Mouse (Mus musculus) T-helper 17 cell (primary cell): ENCODE results near the gene Nagpa.

Experiments
- in situ Hi-C, 2 experiments: fragments of 300-600 bp; cut with MboI, MseI; formaldehyde crosslinking; loops; 1 replicate in 1 of 2; 2 replicates in 1 of 2; pipeline ENCODE4 v1.15.1; 2025; ENCODE audit warnings: high pct_unique_total_duplicates in 2 of 2

The Nagpa gene

DNA sequence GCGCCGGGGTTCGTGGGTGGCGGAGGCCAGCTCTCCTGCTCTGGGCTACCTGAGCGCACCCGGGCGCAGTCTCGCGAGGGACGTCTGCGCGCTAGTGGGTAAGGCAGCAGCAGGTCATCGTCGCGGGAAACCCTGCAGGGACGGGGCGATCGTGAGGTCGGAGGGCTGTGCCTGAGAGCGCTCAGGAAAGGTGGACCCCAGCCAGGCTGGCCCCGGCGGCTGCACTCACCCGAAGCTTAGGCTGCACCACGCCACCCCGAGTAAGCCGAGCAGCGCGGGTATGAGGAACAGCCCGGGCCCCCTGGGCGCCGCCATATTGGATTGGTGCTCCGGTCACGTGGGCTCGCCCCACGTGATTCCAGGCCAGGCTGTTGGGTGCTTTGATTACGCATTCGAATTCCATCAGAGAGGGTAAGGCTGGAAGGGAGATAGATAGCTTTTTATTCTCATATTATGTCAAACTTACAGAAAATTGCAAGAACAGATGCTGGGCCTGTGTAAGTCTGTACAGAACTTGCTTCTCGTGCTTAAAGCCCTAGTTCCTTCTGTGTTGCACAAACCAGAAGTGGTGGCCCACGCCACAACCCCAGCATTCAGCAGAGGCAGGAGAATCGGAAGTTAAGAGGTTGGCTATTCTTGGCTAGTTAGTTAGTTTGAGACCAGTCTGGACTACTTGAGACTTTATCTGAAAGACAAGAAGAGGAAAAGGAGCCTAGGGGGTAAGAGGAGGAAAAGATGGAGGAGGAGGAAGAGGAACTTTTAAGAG is at the start of gene Nagpa:
Nagpa (minus strand) TSS at position 345 of the 766 bp plus-strand sequence.
- in situ Hi-C loops = loop anchor here in 1 of 2 experiments (5.0 kb wide), 1 partner anchor 38 kb away; no protein-coding TSS in a partner anchor

DNA sequence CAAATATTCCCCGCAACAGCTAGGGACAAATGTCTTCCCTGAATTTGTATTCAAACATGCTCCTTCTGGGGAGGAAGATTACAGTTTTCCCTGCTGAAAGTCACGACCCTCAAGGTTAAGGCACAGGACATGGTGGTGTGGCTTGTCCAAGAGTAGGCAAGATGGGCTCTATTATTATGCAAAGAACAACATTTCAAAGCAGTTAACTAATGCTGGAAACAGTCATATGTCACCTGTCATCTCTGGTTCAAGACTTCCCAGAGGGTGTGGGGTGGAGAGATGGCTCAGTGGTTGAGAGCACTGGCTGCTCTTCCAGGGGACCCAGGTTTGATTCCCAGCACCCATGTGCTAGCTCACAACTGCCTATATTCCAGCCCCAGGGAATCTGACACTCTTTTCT is 48.4 kb upstream of the Nagpa start:
- in situ Hi-C loops = no loop called here

DNA sequence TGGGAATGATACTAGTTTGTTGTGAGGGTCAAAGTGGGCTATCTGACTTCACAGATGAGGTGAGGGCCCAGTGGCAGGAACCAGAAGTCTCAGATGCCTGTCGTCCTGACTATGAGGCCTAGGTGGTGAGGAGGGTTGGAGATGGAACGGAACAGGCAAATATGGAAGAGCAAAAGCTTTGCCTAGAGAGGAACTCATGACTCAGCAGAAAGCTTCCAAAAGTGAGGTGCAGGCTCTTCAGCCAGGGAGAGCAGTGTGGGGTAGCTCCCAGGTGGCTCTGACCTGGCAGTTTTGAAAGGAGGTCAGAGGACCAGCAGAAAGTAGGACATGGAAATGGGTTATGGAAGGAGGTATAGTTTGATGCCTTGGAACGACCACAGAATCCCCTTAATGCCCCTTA is 47.1 kb upstream of the Nagpa start:
- in situ Hi-C loops = no loop called here

DNA sequence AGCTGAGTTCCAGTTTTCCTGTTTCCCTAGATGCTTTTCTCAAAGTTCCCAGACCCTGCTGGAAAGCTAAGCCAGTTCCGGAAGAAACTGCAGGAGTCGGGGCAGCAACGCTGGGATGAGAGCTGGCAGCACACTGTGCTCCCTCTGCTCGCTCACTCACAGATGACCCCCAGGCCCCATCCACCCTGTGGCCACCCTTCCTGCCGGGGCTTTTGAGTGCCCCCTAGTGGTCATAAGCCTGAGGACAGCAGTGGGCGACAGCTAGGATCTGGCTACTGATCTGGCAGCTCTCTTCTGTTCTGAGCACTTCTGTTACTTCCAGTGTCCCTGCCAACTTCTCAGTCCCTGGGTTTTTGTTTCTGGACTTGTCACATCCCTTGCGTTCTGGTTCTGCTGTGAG is 40.6 kb upstream of the Nagpa start:
- in situ Hi-C loops = loop anchor here in 1 of 2 experiments (5.0 to 25.0 kb wide), 2 partner anchors 42 to 1507 kb away; partner anchors contain the start of genes Nagpa and Zfp263

DNA sequence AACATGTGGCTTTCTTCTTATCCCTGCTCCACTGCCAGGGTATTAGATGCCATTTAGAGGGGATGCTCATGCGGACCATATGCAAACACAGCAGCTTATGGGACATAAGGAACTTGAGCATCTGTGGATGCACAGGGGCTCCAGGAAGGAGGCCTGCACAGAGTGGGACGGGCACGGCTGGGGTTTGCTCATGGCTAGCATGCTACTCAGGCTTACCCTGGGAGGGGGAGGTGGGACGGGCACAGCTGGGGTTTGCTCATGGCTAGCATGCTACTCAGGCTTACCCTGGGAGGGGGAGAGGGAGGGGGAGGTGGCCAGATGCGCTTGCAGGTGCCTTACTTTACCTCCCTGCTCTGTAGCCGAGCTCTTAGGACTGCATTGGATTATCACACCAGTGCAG is 39.1 kb upstream of the Nagpa start:
- in situ Hi-C loops = loop anchor here in 1 of 2 experiments (5.0 to 25.0 kb wide), 2 partner anchors 41 to 1506 kb away; partner anchors contain the start of genes Nagpa and Zfp263

DNA sequence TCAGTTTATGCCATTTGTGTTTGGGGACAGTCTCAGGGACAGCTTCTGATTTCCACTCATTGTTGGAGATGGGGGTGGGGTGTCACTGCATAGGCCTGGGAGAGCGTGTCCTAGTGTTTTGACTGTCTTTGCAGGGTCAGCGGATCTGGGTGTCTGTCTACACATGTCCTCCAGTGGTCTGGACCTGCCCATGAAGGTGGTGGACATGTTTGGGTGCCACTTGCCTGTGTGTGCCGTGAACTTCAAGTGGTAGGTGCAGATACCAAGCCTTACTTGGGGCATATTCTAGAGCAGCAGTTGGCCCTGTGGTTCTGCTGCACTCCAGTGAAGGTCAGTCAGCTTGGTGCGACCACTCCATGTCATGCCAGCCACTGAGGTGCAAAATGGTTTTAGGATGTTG is 38.5 kb upstream of the Nagpa start:
- in situ Hi-C loops = loop anchor here in 1 of 2 experiments (5.0 to 25.0 kb wide), 2 partner anchors 40 to 1505 kb away; partner anchors contain the start of genes Nagpa and Zfp263

DNA sequence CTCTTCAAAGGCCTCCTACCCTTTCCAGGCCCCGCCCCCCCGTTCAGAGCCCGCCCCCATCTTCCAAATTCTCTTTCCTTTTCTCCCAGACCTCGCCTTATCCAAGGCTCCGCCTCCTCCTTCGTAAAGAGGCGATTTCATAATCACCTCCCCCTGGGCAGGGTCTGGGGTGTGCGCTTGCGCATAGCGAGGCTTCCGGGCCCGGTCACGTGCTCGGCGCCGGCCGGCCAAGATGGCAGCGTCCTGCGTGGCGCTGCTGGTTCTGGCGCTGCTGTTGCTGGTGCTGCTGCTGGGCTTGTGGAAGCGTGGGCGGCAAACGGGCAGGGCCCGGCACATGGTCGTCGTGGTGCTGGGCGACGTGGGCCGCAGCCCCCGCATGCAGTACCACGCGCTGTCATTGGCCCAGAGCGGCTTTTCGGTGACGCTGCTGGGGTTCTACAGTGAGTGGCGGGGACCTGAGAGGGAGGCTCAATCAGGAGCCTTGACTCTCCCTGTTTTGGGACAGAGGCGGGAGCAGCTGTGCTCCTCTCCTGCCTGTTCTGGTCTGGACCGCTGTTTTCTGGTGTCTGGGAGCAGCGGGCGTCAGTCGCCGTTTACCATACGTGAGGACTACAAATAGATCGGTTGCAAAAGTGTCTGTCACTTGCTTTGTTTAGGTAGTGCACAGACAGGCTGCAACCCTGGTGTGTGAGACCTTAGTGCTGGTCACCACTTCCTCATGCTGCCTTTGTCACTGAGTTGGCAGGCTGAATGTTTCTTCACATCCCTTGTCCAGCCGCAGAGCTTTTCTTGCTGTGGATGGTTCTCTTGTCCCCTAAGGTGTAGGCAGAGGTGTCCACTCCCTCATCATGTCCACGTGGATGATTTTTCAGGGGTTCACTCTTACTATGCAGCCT is 29.9 kb upstream of the Nagpa start, which contains the start of gene Alg1:
Alg1 (plus strand) TSS at position 204 of the 896 bp plus-strand sequence.
- in situ Hi-C loops = loop anchor here in 1 of 2 experiments (25.0 kb wide), 1 partner anchor 1496 kb away; the partner anchor contains the start of gene Zfp263

DNA sequence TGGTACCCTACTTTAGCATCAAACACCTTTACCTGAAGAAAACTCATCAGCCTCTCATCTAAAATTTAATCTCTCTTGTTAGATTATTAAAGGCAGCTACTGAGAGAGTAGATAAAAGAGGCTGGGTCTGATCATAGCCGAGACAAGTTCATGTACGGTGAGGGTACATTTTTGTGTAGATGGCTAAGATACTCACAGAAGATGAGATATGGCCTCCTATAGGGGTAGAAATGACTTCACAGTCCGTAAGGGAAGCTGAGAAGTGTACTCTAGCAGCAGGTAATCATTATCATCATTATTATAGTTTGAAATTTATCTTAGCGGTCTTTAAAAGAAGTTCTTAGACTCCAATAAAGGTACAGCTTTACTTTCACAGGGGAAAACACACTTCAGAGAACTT is 29.2 kb upstream of the Nagpa start:
- in situ Hi-C loops = loop anchor here in 1 of 2 experiments (25.0 kb wide), 1 partner anchor 1496 kb away; the partner anchor contains the start of gene Zfp263

DNA sequence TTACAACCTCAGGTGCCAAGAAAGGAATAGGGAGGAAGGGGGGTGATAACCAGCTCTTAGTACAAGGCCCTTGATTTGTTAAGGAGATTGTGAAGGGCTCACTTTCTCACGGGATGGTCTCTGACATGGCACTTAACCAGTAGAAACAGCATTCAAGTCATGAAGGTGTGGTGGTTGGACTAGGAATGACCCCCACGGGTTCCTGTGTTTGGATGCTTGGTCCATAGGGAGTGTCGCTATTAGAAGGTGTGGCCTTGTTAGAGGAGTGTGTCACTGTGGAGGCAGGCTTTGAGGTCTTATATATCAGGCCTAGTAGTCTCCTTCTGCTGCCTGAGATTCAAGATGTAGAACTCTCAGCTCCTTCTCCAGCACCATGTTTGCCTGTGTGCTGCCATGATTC is 24.3 kb upstream of the Nagpa start:
- in situ Hi-C loops = loop anchor here in 1 of 2 experiments (25.0 kb wide), 1 partner anchor 1491 kb away; the partner anchor contains the start of gene Zfp263

DNA sequence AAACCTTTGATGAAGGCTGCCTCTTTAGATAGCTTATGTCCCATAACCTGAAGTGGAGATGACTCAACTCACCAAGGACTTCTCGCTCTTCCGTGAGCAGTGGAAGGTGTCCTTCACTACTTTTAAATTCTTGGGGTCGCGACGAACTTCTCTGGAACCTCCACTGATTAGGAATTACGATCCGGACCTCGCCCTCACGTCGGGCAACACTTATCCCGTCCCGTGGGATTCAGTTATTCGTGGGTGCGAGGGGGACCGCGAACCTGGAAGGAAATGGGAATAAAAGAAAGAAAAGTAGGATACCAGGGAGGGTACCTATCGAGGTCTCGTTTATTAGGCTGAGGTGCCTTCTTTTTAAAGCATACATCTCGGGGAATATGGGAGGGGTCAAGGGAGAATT is 23.7 kb upstream of the Nagpa start:
- in situ Hi-C loops = loop anchor here in 1 of 2 experiments (25.0 kb wide), 1 partner anchor 1490 kb away; the partner anchor contains the start of gene Zfp263

DNA sequence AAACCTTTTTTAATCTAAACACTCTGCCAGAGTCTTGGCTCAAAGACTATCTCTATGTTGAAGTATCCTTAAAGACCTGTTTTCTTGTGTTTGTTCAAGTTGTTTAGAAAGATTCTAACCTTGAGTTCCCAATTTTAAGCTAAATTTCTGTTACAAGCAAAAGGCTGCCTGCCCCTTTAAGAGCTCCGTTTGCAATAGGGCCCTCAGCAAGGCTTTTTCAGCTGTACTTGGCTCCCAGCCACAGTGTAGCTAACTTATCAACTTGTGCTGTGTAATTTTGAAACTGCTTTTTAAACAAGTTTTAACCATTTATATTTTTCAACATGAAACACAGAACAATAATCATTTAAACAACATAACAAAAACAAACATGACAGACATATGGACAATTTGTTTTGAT is 22.7 kb upstream of the Nagpa start:
- in situ Hi-C loops = loop anchor here in 1 of 2 experiments (25.0 kb wide), 1 partner anchor 1489 kb away; the partner anchor contains the start of gene Zfp263

DNA sequence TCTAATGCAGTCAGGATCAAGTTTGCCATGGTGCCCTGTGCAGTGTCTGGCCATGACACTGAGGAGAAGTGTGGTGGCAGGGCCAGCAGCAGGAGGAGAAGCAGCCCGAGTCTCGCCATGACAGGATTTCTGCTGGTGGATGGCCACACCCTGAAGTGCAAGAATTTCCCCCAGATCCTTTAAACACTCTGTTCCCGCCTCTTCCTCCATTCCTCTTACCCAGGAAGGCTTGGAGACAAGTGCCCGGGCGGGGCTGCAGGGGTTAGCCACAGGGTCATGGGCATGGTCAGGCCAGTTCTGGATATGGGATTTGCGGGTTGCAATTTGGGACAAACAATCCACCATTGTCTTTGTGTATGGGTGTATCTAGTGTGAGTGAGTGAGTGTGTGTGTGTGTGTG is 18.3 kb upstream of the Nagpa start, which contains the start of gene AU021092:
AU021092 (minus strand) TSS at position 160 of the 400 bp plus-strand sequence.
- in situ Hi-C loops = no loop called here

DNA sequence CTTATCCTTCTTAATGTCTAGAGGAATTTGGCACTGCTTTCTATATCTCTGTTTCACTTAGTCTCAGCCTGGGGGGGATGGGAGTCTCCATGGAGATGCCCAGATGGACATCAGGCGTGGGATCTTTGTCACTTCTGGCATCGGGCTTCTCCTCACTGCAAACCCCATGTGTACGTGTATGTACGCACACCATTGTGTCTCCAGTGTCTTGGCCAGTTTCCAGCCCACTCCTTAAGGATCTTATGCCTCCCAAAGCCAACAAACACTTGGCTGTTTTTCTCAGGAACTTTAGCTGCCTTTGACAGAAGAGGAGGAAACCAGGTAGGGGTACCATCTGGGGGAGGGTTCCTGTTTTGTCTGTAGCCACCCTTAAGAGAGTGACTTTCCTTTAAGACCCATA is 17.6 kb upstream of the Nagpa start:
- in situ Hi-C loops = no loop called here

DNA sequence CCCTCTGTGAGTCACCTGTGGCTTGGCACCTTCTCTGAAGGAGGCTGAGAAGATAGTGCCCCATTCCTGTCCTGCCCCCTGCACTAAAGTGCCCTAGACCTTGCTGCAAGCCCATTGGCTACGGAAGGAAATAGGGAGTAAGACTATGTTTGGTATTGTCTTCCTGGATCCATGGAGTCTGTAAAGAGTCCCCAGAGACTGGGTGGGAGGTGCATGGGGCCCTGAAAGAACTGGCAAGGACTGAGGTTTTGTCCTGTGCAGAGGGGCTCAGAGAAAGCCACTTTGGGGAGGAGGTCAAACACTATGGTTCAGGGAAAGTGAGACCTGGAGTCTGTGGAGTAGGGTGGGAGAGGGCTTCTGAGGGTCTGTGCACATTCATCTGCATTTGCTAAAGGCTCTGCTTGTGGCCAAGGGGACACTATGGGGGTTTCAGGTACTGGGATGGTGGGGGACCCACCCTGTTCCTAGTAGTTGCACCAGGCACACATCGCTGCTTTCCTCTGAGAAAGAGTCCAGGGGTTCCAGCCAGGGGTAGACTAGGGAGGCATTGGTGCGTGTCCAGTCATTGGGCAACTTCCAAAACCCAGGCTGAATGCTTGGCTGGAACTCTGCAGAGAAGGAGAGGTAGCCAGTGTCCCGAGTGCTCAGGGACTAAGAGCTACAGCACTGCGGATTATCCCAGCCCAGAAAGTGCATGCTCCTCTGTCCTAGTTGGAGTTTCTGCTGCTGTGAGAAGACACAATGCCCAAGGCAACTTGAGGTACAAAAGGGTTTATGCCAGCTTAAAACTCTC is 13.7 kb upstream of the Nagpa start:
- in situ Hi-C loops = no loop called here

DNA sequence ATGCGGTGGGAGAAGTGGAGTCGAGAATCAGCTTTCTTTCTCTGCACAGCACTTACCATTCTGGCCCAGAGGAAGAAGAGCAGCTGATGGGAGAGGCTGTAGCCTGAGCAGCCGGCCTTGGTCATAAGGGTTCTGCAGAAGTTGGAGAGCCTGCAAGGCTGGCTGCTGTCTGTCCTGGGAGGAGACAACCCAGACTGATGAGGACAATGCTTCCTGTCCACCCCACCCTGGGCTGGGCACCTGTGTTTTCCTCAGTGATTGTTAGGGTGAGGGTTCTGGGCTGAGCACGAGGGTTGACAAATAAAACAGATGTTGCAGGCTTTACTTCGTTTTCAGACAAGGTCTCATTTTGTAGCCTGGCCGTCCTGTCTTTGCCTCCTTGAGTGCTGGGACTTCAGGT is 12.9 kb upstream of the Nagpa start:
- in situ Hi-C loops = no loop called here

DNA sequence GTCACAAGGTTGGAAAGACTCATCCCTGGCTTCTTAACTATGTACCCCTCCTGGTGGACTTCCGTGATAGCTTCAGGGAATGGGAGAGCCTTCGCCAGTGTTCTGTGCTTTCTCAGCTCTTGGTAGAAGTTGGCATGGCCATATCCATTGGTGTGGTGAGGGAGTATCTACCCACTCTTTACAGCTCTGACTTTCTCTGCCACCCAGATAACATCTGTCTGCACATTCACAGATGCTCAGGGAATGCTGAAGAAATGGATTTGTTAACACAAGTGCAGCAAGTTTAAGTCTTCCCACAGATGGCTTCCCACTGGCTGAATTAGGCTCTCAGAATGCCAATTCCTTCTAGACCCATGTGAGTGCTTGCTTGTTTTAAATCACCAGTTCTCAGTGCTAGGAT is 10.3 kb upstream of the Nagpa start:
- in situ Hi-C loops = no loop called here

DNA sequence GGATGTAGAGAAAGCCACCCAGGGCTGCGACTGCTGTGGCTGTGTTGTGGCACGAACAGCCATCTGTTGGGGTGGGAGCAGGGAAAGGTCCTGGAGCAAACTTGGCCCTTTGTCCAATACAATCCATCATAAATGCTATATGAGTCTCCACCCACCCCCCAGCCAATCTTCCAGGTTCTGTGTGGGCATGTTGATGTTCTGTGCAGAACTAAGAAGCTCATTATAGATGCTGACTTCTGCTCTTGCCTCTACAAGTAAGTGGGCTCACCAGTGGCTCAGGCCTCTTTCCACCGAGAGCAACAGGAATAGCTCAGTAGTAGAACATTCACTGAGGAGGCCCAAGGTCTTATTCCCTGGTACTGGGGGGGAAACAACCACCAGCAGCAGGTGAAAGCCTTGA is 8.3 kb upstream of the Nagpa start:
- in situ Hi-C loops = no loop called here

DNA sequence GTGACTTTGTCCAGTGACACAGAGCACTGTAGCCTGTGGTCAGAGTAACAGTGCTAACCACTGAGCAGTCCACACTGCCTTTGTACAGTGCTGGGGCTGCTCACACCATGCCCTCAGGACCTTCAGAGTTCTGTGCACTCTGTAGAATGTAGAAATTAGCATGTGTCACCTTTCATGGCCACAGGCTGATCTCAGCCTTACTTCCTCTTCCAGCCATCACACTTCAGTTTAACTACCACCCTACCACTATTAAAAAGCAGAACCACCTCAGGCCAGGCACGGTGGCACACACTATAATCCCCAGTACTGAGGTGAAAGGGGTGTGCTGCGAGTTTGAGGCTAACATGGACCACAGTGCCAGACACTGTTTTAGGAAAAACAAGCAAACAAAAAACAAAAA is 6.6 kb upstream of the Nagpa start:
- in situ Hi-C loops = no loop called here

DNA sequence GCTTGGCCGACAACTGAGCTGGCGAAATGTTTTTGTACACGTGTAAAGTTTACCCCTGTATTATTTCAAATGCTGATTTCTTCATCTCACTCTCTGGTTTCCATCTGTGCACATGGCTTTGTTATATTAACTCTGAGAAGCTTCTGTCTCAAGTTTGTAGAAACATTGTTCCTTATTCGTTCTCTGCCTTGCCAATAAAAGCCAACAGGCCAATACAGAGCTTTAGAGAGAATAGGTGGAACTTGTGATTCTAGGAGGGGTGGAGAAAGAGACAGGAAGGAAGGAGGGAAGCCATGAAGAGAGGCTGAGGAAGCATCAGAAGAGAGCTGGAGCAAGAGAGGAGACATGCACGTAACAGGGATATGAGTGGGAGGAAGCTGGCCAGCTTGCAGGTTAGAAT is 2.2 kb upstream of the Nagpa start:
- in situ Hi-C loops = no loop called here

DNA sequence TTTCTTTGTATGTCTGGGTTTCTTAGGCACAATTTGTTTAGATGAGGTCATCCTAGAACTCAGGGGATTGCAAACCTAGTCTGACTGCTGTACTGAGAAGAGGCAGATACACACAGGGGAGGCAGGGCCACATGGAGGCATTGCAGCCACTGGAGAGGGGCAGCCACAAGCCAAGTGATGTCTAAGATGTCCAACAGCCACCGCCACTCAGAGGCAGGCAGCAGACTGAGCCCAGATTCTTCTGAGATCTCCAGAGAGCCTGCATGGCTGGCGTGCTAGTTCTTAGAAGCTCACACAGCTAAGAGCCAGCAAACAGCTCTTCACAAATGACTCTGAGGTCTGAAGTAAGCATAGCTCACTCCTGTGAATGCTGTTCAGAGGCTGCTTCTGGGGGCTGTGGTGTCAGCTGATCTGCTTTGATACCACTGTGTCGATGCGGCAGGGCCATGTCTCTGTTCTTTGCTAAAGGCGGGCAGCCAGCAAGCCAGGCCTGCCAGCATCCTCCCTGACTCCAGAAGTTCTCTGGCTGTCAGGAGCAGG is 1.7 kb upstream of the Nagpa start:
- in situ Hi-C loops = no loop called here
